Mouse (Mus musculus) CH12.LX (cell line): ENCODE measurements around the gene Ttll6.

Source experiments
- POLR2A ChIP-seq: IDR thresholded peaks from 2 replicates; pipeline ENCODE4 v1.6.1; 2011; ENCODE audit warnings: low read depth, mild to moderate bottlenecking, improper control_type of control experiment, low read length
- RCOR1 ChIP-seq: conservative IDR thresholded peaks from 2 replicates; pipeline ENCODE4 v1.6.1; 2012; ENCODE audit warnings: low read depth, mild to moderate bottlenecking, inconsistent platforms, low read length, improper control_type of control experiment
- USF1 ChIP-seq: IDR thresholded peaks from 2 replicates; pipeline ENCODE4 v1.6.1; 2014; ENCODE audit warnings: low read depth, mild to moderate bottlenecking, inconsistent platforms, low read length, improper control_type of control experiment

- no peak for TF ChIP-seq POLR2A
- TF ChIP-seq USF1: no peak
- no peak for TF ChIP-seq RCOR1
Measured at GRCm38 (mm10) chr11:96093361-96093760, 40.2 kb upstream of the Ttll6 start.
